Mouse (Mus musculus): ENCODE data around the gene Rtkn2. TPM values are rescaled to one million over a fixed set of nuclear protein-coding genes. Genes with fewer than 3 reads are reported as not detected.

The Rtkn2 gene
- polyA plus RNA-seq, 1 experiment from 2014 or later, result 21.5 TPM

GRCm38 (mm10) chr10:68001456-68001855 lies 22.1 kb downstream of the Rtkn2 start:
- Histone ChIP-seq H3K4me1 (no peaks in the 10 kb centered on the region; the same call in 1 of the 2 replicates), H3K36me3 (peaks cover 62% of the 10 kb centered on the region), H3K4me3 (no peak overlapping the region), H3K27ac (replicated peaks) (no peak overlapping the region), H3K27me3 (ENCODE audit: low read depth, poor library complexity, severe bottlenecking) (no peaks in the 10 kb centered on the region), H3K9me3 (replicated peaks) (no peaks in the 10 kb centered on the region)
- WGBS, result 90% methylated on average over 6 of the region's 6 CpGs
- no peak for DNase-seq (ENCODE audit: low spot score)

GRCm38 (mm10) chr10:68003651-68004422 lies 24.5 kb downstream of the Rtkn2 start:
- Histone ChIP-seq H3K36me3 (peaks cover 67% of the 10 kb centered on the region), H3K27ac (replicated peaks) (no peak overlapping the region)
- 91% methylated on average over 18 of the region's 18 CpGs for WGBS

GRCm38 (mm10) chr10:68005404-68005803 lies 26.0 kb downstream of the Rtkn2 start:
- no peak for DNase-seq (ENCODE audit: low spot score)
- WGBS, result 94% methylated on average over 17 of the region's 17 CpGs
- H3K4me3 ChIP-seq, result no peak overlapping the region
- no peaks in the 10 kb centered on the region for H3K4me1 ChIP-seq
- H3K27ac ChIP-seq (replicated peaks), result no peak overlapping the region
- H3K36me3 ChIP-seq, result peaks cover 66% of the 10 kb centered on the region
- H3K27me3 ChIP-seq (ENCODE audit: low read depth, poor library complexity, severe bottlenecking), result no peaks in the 10 kb centered on the region
- no peaks in the 10 kb centered on the region for H3K9me3 ChIP-seq (replicated peaks)

More at GRCm38 (mm10) chr10:68003651-68004422, 24.5 kb downstream of the Rtkn2 start:
- DNase-seq (ENCODE audit: low spot score), result no peak
- Histone ChIP-seq H3K4me3 (no peak overlapping the region), H3K4me1 (no peaks in the 10 kb centered on the region), H3K9me3 (replicated peaks) (no peaks in the 10 kb centered on the region), H3K27me3 (ENCODE audit: low read depth, poor library complexity, severe bottlenecking) (no peaks in the 10 kb centered on the region)

- Histone ChIP-seq H3K36me3 (peaks cover 73% of the 10 kb centered on the region), H3K9me3 (replicated peaks) (0 out of 2 replicates have a peak, but pooled peaks cover under 1% of the 10 kb centered on the region), H3K4me1 (no peaks in the 10 kb centered on the region), H3K4me3 (no peak overlapping the region), H3K27ac (replicated peaks) (no peak overlapping the region), H3K27me3 (ENCODE audit: low read depth, poor library complexity, severe bottlenecking) (no peaks in the 10 kb centered on the region)
- 95% methylated on average over 11 of the region's 11 CpGs for WGBS
- no peak for DNase-seq (ENCODE audit: low spot score)
Observed at GRCm38 (mm10) chr10:68006491-68006890, 27.1 kb downstream of the Rtkn2 start.

- DNase-seq (ENCODE audit: low spot score), result no peak
- Histone ChIP-seq H3K4me1 (no peaks in the 10 kb centered on the region), H3K27me3 (ENCODE audit: low read depth, poor library complexity, severe bottlenecking) (no peaks in the 10 kb centered on the region), H3K4me3 (no peak overlapping the region), H3K36me3 (peaks cover 75% of the 10 kb centered on the region), H3K27ac (replicated peaks) (no peak overlapping the region), H3K9me3 (replicated peaks) (0 out of 2 replicates have a peak, but pooled peaks cover 4% of the 10 kb centered on the region)
- WGBS, result 90% methylated on average over 6 of the region's 6 CpGs
Observed at GRCm38 (mm10) chr10:68007103-68007502, 27.7 kb downstream of the Rtkn2 start.

- no peak overlapping the region for H3K27ac ChIP-seq (replicated peaks)
- 93% methylated on average over 13 of the region's 13 CpGs for WGBS
- no peaks in the 10 kb centered on the region for H3K4me1 ChIP-seq
- DNase-seq (ENCODE audit: low spot score), result no peak
- H3K36me3 ChIP-seq, result peaks cover 75% of the 10 kb centered on the region
- 0 out of 2 replicates have a peak, but pooled peaks cover 4% of the 10 kb centered on the region for H3K9me3 ChIP-seq (replicated peaks)
- H3K27me3 ChIP-seq (ENCODE audit: low read depth, poor library complexity, severe bottlenecking), result no peaks in the 10 kb centered on the region
- no peak overlapping the region for H3K4me3 ChIP-seq
Observed at GRCm38 (mm10) chr10:68008198-68008955, 29.0 kb downstream of the Rtkn2 start.

- Histone ChIP-seq H3K9me3 (replicated peaks) (0 out of 2 replicates have a peak, but pooled peaks cover 4% of the 10 kb centered on the region), H3K27me3 (ENCODE audit: low read depth, poor library complexity, severe bottlenecking) (no peaks in the 10 kb centered on the region), H3K4me1 (no peaks in the 10 kb centered on the region), H3K36me3 (peaks cover 79% of the 10 kb centered on the region), H3K27ac (replicated peaks) (no peak overlapping the region), H3K4me3 (no peak overlapping the region)
- no peak for DNase-seq (ENCODE audit: low spot score)
- WGBS, result 93% methylated on average over 9 of the region's 9 CpGs
Observed at GRCm38 (mm10) chr10:68009301-68009700, 29.9 kb downstream of the Rtkn2 start.

- Histone ChIP-seq H3K36me3 (peaks cover 82% of the 10 kb centered on the region), H3K27me3 (ENCODE audit: low read depth, poor library complexity, severe bottlenecking) (no peaks in the 10 kb centered on the region), H3K27ac (replicated peaks) (no peak overlapping the region), H3K4me3 (no peak overlapping the region), H3K9me3 (replicated peaks) (0 out of 2 replicates have a peak, but pooled peaks cover 4% of the 10 kb centered on the region), H3K4me1 (no peaks in the 10 kb centered on the region)
- no peak for DNase-seq (ENCODE audit: low spot score)
- WGBS, result 92% methylated on average over 7 of the region's 7 CpGs
Observed at GRCm38 (mm10) chr10:68009867-68010266, 30.5 kb downstream of the Rtkn2 start.

GRCm38 (mm10) chr10:68013137-68013536 lies 33.8 kb downstream of the Rtkn2 start:
- H3K4me3 ChIP-seq, result no peak overlapping the region
- H3K27ac ChIP-seq (replicated peaks), result no peak overlapping the region
- H3K36me3 ChIP-seq, result peaks cover 77% of the 10 kb centered on the region
- 85% methylated on average over 2 of the region's 2 CpGs for WGBS
- DNase-seq (ENCODE audit: low spot score), result peak; percentile 32
- H3K9me3 ChIP-seq (replicated peaks), result 0 out of 2 replicates have a peak, but pooled peaks cover 4% of the 10 kb centered on the region
- no peaks in the 10 kb centered on the region for H3K27me3 ChIP-seq (ENCODE audit: low read depth, poor library complexity, severe bottlenecking)
- H3K4me1 ChIP-seq, result no peaks in the 10 kb centered on the region

- H3K9me3 ChIP-seq (replicated peaks), result peaks cover 11% of the 10 kb centered on the region
- no peak for DNase-seq (ENCODE audit: low spot score)
- no peak overlapping the region for H3K27ac ChIP-seq (replicated peaks)
- no peaks in the 10 kb centered on the region for H3K27me3 ChIP-seq (ENCODE audit: low read depth, poor library complexity, severe bottlenecking)
- 92% methylated on average over 2 of the region's 2 CpGs for WGBS
- H3K4me3 ChIP-seq, result no peak overlapping the region
- peaks cover 79% of the 10 kb centered on the region for H3K36me3 ChIP-seq
- no peaks in the 10 kb centered on the region for H3K4me1 ChIP-seq
Observed at GRCm38 (mm10) chr10:68020755-68021154, 41.4 kb downstream of the Rtkn2 start.

GRCm38 (mm10) chr10:68025660-68026059 lies 46.3 kb downstream of the Rtkn2 start:
- H3K36me3 ChIP-seq, result peaks cover 78% of the 10 kb centered on the region
- H3K4me1 ChIP-seq, result 0 out of 2 replicates have a peak, but pooled peaks cover 3% of the 10 kb centered on the region
- no peaks in the 10 kb centered on the region for H3K9me3 ChIP-seq (replicated peaks)
- no peak overlapping the region for H3K4me3 ChIP-seq
- no peak overlapping the region for H3K27ac ChIP-seq (replicated peaks)
- DNase-seq (ENCODE audit: low spot score), result no peak
- 94% methylated on average over 3 of the region's 3 CpGs for WGBS
- no peaks in the 10 kb centered on the region for H3K27me3 ChIP-seq (ENCODE audit: low read depth, poor library complexity, severe bottlenecking)

GRCm38 (mm10) chr10:68028327-68029080 lies 49.1 kb downstream of the Rtkn2 start:
- Histone ChIP-seq H3K27ac (replicated peaks) (0 out of 2 replicates have a peak overlapping the region, but pooled peaks have one; percentile 28), H3K4me3 (no peak overlapping the region), H3K4me1 (0 out of 2 replicates have a peak, but pooled peaks cover 3% of the 10 kb centered on the region), H3K9me3 (replicated peaks) (no peaks in the 10 kb centered on the region), H3K27me3 (ENCODE audit: low read depth, poor library complexity, severe bottlenecking) (no peaks in the 10 kb centered on the region), H3K36me3 (peaks cover 79% of the 10 kb centered on the region)
- 78% methylated on average over 12 of the region's 12 CpGs for WGBS
- DNase-seq (ENCODE audit: low spot score), result no peak

All from midbrain, embryonic 10.5 days (tissue).